Mouse (Mus musculus) hindbrain, embryonic 16.5 days (tissue): ENCODE data around the gene Farp1. TPM values are rescaled to one million over a fixed set of nuclear protein-coding genes. Genes with fewer than 3 reads are reported as not detected.

Experiments used
- ATAC-seq: fragments of 200-750 bp; cut with Nextera tagmentation; 2 replicates; pipeline ENCODE4 v1.8.0; 2017; ENCODE audit warnings: moderate TSS enrichment, moderate library complexity
- H3K27ac ChIP-seq: fragments of 300-500 bp; sonication (generic); 2 replicates; pipeline ENCODE4 v1.5.1; 2014; ENCODE audit warnings: low read depth, mild to moderate bottlenecking, control low read depth, low read length, moderate library complexity
- H3K27me3 ChIP-seq: fragments of 300-500 bp; sonication (generic); replicated peaks from 2 replicates; pipeline ENCODE4 v1.6.1; 2014; ENCODE audit warnings: low read length; ENCODE audit not compliant: control insufficient read depth, insufficient read depth
- H3K36me3 ChIP-seq: fragments of 300-500 bp; sonication (generic); 2 replicates; pipeline ENCODE4 v1.6.1; 2014; ENCODE audit warnings: mild to moderate bottlenecking, low read length, moderate library complexity, mixed read lengths; ENCODE audit not compliant: control insufficient read depth, insufficient read depth
- H3K4me1 ChIP-seq: fragments of 300-500 bp; sonication (generic); 2 replicates; pipeline ENCODE4 v1.6.1; 2014; ENCODE audit warnings: low read depth, low read length; ENCODE audit not compliant: control insufficient read depth, insufficient read depth
- H3K4me2 ChIP-seq: fragments of 300-500 bp; sonication (generic); 2 replicates; pipeline ENCODE4 v1.6.1; 2014; ENCODE audit warnings: mild to moderate bottlenecking, low read length, control low read depth, moderate library complexity
- H3K4me3 ChIP-seq: fragments of 300-500 bp; sonication (generic); 2 replicates; pipeline ENCODE4 v1.5.1; 2014; ENCODE audit warnings: mild to moderate bottlenecking, low read length, control low read depth, moderate library complexity
- H3K9ac ChIP-seq: fragments of 300-500 bp; sonication (generic); 2 replicates; pipeline ENCODE4 v1.6.1; 2014; ENCODE audit warnings: low read depth, mild to moderate bottlenecking, control low read depth, low read length, moderate library complexity
- H3K9me3 ChIP-seq: fragments of 300-500 bp; sonication (generic); 2 replicates; pipeline ENCODE4 v1.6.1; 2014; ENCODE audit warnings: mild to moderate bottlenecking, low read length, moderate library complexity; ENCODE audit not compliant: control insufficient read depth
- WGBS: fragments of 180-500 bp; shearing (Covaris S2); extraction: QIAGEN DNeasy Blood & Tissue Kit; methylation state at CpG from one replicate; pipeline ENCODE4 v1.1.7; 2014; 5-methylcytosine and 5-hydroxymethylcytosine counted together
- polyA plus RNA-seq: library from polyadenylated mRNA; unstranded; fragments of >200 nt; fragmentation: Nextera tagmentation; extraction: Ambion mirVana; gene quantifications from 2 replicates; pipeline ENCODE4 v1.2.1, GENCODE M21; 2015

Farp1 gene
- polyA plus RNA-seq, 1 experiment from 2014 or later: 28.9 TPM

- Histone ChIP-seq H3K9ac (no peak overlapping the region), H3K27me3 (no peaks in the 10 kb centered on the region), H3K9me3 (no peaks in the 10 kb centered on the region), H3K4me1 (peaks cover 16% of the 10 kb centered on the region), H3K4me2 (no peak overlapping the region), H3K4me3 (no peak overlapping the region), H3K36me3 (no peaks in the 10 kb centered on the region), H3K27ac (no peak overlapping the region)
- WGBS: 84% methylated on average over 10 of the region's 10 CpGs
- ATAC-seq: no peak
Observed at GRCm38 (mm10) chr14:121107707-121108285, 72.8 kb downstream of the Farp1 start.

GRCm38 (mm10) chr14:121108439-121109115 is 73.6 kb downstream of the Farp1 start:
- peak overlapping the region; percentile 11; the same call in 1 of the 2 replicates for H3K27ac ChIP-seq
- no peaks in the 10 kb centered on the region for H3K36me3 ChIP-seq

DNA sequence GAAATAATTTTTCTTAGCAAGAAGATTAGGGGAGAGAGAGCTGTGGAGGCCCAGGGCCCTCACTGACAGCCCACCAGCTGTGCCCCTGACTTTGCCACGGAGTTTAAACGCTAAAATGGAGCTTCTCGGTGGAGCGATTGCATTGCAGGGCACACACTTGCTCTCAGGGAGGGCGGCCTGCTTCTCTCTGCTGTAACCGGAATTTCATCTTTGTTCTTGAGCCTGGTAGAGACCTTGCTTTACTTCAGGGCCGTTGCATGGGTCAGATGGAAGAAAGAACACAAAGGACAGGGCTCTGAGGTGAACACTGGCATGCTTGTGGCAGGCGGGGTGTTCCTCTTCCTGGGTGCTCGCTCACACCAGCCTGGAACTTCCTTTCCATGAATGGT is 74.1 kb downstream of the Farp1 start:
- Histone ChIP-seq H3K4me2 (no peak overlapping the region), H3K36me3 (no peaks in the 10 kb centered on the region), H3K9me3 (no peaks in the 10 kb centered on the region), H3K4me3 (no peak overlapping the region), H3K27me3 (no peaks in the 10 kb centered on the region), H3K9ac (no peak overlapping the region), H3K27ac (no peak overlapping the region), H3K4me1 (peaks cover 13% of the 10 kb centered on the region)
- 12% methylated on average over 9 of the region's 9 CpGs for WGBS
- ATAC-seq: no peak

More at GRCm38 (mm10) chr14:121108439-121109115, 73.6 kb downstream of the Farp1 start:
- no peak overlapping the region for H3K9ac ChIP-seq
- no peaks in the 10 kb centered on the region for H3K27me3 ChIP-seq
- H3K4me3 ChIP-seq: no peak overlapping the region
- 18% methylated on average over 8 of the region's 8 CpGs for WGBS
- no peaks in the 10 kb centered on the region for H3K9me3 ChIP-seq
- peaks cover 13% of the 10 kb centered on the region for H3K4me1 ChIP-seq
- no peak for ATAC-seq
- H3K4me2 ChIP-seq: no peak overlapping the region

DNA sequence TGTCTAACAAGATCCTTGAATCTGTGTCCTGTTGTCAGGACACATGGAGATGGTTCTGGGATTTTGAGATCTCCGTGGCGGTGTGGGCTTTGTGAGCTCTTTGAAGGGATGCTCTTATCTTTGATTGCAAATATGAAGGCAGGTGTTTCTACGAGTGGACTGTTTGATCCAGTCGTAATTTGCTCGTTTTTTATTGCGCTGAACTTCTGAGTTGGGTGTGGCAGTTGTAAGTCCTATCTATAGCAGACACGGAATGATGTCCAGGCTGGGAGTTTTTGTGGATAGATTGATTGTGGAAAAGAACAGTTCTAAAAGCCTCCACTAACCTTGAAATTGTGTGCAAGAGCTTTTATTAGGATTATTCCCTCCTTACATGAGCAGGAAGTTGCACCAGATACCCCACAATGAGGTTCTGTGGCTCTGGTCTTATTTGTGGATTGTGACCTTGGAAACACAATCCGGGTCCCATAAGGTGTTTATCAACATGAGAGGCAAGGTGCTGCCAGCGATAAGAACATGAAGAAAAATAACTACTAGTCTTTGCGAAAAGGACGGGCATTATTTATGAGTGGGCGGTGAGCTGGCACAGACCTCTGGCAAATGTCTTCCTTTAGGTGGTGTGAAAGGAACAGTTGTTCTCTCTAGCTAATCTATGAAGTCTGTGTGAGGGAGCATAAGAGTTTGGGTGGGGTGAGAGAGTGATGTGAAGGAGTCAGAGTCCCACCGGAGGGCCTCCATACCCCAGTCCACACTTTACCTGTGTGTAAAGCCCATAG is 75.7 kb downstream of the Farp1 start:
- H3K4me3 ChIP-seq: no peak overlapping the region
- H3K9ac ChIP-seq: no peak overlapping the region
- H3K4me2 ChIP-seq: no peak overlapping the region
- no peaks in the 10 kb centered on the region for H3K9me3 ChIP-seq
- H3K27me3 ChIP-seq: no peaks in the 10 kb centered on the region
- H3K27ac ChIP-seq: no peak overlapping the region
- no peak for ATAC-seq
- H3K4me1 ChIP-seq: peaks cover 10% of the 10 kb centered on the region
- H3K36me3 ChIP-seq: peaks cover 5% of the 10 kb centered on the region
- 91% methylated on average over 13 of the region's 13 CpGs for WGBS

GRCm38 (mm10) chr14:121112061-121112460 is 77.1 kb downstream of the Farp1 start:
- Histone ChIP-seq H3K9me3 (no peaks in the 10 kb centered on the region), H3K4me1 (peaks cover 10% of the 10 kb centered on the region), H3K27ac (no peak overlapping the region), H3K9ac (no peak overlapping the region), H3K36me3 (peaks cover 5% of the 10 kb centered on the region), H3K4me3 (no peak overlapping the region), H3K4me2 (no peak overlapping the region), H3K27me3 (no peaks in the 10 kb centered on the region)
- no peak for ATAC-seq
- WGBS: 73% methylated on average over 8 of the region's 8 CpGs

DNA sequence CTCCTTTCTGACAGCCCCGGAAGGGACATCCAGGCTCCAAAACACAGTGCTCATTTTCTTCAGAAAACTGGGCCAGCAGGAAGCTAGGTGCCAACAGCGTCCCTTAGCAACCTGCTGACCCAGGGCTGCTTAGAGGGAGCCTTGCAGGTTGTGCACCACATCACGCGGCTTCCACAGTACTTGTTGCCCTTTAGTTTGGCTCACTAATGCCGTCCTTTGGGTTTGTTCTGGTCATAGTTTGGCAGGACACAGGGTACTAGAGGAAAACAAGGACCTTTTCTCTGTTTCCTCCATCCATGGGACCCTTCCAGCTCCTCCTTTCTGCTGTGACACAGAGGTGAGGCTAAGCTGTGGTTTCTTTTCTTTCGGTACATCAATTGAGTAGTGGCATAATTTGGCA is 78.8 kb downstream of the Farp1 start:
- peak; percentile 82 for ATAC-seq
- no peak overlapping the region for H3K4me2 ChIP-seq
- no peaks in the 10 kb centered on the region for H3K27me3 ChIP-seq
- peaks cover under 1% of the 10 kb centered on the region for H3K4me1 ChIP-seq
- H3K36me3 ChIP-seq: peaks cover 5% of the 10 kb centered on the region
- no peak overlapping the region for H3K4me3 ChIP-seq
- no peak overlapping the region for H3K27ac ChIP-seq
- WGBS: 73% methylated on average over 6 of the region's 6 CpGs
- no peak overlapping the region for H3K9ac ChIP-seq
- H3K9me3 ChIP-seq: no peaks in the 10 kb centered on the region

DNA sequence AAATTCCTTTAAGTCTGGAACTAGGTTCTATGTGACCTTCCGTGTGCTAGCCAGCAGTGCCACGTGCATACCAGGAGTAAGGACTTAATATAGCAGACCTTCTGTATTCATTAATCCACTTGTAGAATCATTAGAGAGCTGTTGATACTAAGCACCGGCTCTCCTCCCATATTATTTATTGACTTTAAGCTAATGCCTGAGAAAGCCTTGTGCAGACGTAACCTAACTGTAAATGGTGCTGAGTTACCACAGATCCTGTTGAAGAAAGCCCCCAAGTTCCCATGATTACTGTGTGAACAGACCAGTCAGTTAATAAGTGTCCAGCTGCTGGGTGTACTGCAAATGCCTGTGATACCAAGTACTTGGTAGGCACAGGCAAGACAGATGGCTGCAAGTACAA is 81.7 kb downstream of the Farp1 start:
- no peak overlapping the region for H3K4me3 ChIP-seq
- no peak overlapping the region for H3K9ac ChIP-seq
- no peaks in the 10 kb centered on the region for H3K9me3 ChIP-seq
- H3K36me3 ChIP-seq: peaks cover 5% of the 10 kb centered on the region
- 89% methylated on average over 4 of the region's 4 CpGs for WGBS
- no peaks in the 10 kb centered on the region for H3K4me1 ChIP-seq
- H3K27me3 ChIP-seq: no peaks in the 10 kb centered on the region
- H3K4me2 ChIP-seq: no peak overlapping the region
- no peak for ATAC-seq
- H3K27ac ChIP-seq: no peak overlapping the region

GRCm38 (mm10) chr14:121118860-121119259 is 83.9 kb downstream of the Farp1 start:
- H3K9me3 ChIP-seq: no peaks in the 10 kb centered on the region
- ATAC-seq: 0 out of 2 replicates have a peak, but pooled peaks have one; percentile 18
- no peak overlapping the region for H3K9ac ChIP-seq
- no peaks in the 10 kb centered on the region for H3K27me3 ChIP-seq
- no peak overlapping the region for H3K4me3 ChIP-seq
- no peaks in the 10 kb centered on the region; the same call in 1 of the 2 replicates for H3K4me1 ChIP-seq
- H3K4me2 ChIP-seq: no peak overlapping the region
- 62% methylated on average over 7 of the region's 7 CpGs for WGBS
- H3K27ac ChIP-seq: no peak overlapping the region
- H3K36me3 ChIP-seq: peaks cover 5% of the 10 kb centered on the region

- WGBS: 74% methylated on average over 3 of the region's 3 CpGs
Observed at GRCm38 (mm10) chr14:121121664-121122063, 86.7 kb downstream of the Farp1 start.

More at GRCm38 (mm10) chr14:121121664-121122063, 86.7 kb downstream of the Farp1 start:
- Histone ChIP-seq H3K27me3 (no peaks in the 10 kb centered on the region), H3K27ac (no peak overlapping the region), H3K4me2 (no peak overlapping the region), H3K4me3 (no peak overlapping the region), H3K36me3 (no peaks in the 10 kb centered on the region), H3K9me3 (no peaks in the 10 kb centered on the region), H3K4me1 (no peaks in the 10 kb centered on the region; the same call in 1 of the 2 replicates), H3K9ac (no peak overlapping the region)
- ATAC-seq: no peak
